Mouse (Mus musculus): ENCODE measurements around the gene Sdhaf2.
"Not testable (repeated sequence)": the region's sequence is repeated elsewhere in the genome, so short reads cannot be mapped to it uniquely, and the experiment has no call there.

The Sdhaf2 gene

GRCm38 (mm10) chr19:10525910-10526309, at the start of gene Sdhaf2:
TSS of gene Sdhaf2 (minus strand) at chr19:10526142.
- no peak for DNase-seq (ENCODE audit: inconsistent age in 2 of 2, low spot score in 1 of 2)

DNA sequence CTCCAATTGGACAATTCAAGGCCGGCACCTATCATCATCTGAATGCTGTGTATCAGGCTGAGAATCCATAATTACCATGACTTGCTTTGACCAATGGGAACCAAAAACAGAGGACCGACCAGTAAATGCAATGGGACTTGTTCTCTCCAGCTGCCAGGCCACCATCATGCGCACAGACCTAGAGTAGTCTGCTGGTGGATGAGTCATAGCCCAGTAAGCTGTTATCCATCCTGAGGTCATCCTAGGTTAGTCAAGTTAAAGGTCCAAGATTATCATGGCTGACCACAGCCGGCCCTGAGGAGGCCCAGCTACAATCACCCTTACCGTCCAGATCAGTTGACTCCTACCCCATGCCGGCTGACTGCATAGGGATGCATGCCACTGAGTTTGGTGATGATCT, 43.7 kb upstream of the Sdhaf2 start:
- no peak for DNase-seq (ENCODE audit: inconsistent age in 2 of 2, low spot score in 1 of 2)

DNA sequence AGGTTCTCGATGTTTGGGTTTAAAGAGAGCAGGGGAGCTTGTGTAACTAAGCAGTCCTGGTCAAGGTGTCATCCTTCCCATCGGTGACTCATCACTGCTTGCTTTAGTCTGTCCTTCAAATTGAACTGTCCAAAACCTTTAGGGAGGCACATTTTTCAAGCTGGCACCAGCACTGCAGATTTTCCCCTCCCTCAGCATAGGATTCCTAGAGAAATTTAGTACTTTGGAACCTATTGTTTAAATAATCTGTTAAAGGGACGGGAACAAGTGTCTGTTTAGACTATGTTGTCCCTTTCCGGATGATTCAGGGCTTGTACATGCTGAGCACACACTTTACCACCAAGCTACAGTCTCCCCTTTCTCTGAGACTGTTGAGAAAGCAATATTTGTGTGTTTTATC, 39.3 kb upstream of the Sdhaf2 start:
- peak; percentile 56 to 85 for DNase-seq (ENCODE audit: inconsistent age in 2 of 2, low spot score in 1 of 2)

GRCm38 (mm10) chr19:10564278-10564677, 38.3 kb upstream of the Sdhaf2 start:
- no peak for DNase-seq (ENCODE audit: inconsistent age in 2 of 2, low spot score in 1 of 2)

GRCm38 (mm10) chr19:10562351-10562750, 36.4 kb upstream of the Sdhaf2 start:
- no peak for DNase-seq (ENCODE audit: inconsistent age in 2 of 2, low spot score in 1 of 2)

DNA sequence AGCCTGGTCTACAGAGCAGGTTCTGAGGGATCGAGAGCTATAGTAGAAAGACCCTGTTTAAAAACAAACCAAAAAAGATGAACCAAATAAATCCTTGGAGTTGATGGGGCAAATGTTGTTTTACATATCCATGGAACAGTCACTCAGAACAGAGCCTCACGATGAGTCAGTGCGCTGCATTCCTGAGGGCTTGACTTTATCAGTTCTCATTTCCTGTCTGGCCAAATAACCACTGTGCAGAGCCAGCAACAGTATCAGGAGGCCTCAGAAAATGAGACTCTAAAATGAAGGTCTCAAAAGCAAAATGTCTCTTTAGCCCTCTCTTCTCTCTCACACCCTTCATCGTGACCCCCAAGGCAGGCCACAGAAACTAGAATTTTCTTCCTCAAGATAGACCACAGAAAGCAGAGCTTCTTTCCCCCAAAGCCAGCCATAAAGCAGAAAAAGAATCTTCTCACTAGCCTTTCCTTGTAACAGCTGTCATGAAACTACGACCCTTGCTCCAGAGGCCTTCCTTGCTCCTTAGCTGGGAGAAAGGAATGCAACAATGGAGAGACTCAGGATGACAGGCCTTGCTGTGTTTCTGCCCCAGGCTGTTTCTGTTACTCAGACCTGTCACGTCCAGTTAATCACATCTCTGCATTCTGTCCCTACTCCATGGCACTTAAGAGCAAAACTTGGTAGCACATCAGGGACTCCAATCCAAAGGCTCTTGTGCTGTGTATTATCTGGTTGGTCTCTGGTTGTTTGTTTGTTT, 35.8 kb upstream of the Sdhaf2 start:
- DNase-seq (ENCODE audit: inconsistent age in 2 of 2, low spot score in 1 of 2): peak; percentile 62 to 81

DNA sequence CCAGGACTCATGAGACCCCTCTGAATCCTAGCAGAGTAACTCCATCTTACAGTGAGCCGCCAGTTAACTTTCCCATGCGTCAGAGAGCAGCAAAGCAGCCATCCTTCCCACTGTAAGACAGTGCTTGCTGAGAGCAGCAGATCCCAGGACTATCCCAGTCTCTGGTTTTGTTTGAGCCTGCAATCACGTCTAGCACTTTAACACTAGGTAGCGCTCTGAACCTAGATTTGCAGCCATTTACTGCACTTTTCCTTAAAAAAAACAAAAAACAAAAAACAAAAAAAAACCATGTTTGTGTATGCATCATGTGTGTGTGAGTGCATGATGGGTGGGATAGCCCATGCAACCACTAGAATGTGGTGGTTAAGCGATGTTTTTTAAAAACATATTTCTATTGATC, 34.2 kb upstream of the Sdhaf2 start:
- peak in 1 of 2 experiments; percentile 68 for DNase-seq (ENCODE audit: inconsistent age in 2 of 2, low spot score in 1 of 2)

DNA sequence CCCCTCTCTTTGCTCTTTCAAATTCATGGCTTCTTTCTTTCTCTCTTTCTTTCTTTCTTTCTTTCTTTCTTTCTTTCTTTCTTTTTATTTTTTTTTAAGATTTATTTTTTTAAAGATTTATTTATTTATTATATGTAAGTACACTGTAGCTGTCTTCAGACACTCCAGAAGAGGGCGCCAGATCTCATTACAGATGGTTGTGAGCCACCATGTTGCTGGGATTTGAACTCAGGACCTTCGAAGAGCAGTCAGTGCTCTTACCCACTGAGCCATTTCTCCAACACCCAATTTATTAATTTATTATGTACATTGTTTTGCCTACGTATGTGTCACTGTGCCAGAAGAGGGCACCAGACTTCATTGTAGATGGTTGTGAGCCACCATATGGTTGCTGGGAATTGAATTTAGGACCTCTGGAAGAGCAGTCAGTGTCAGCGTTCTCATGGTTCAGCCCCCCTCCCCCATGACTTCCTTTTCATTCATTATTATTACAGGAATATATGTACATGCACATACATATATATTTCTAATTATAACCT, 32.0 kb upstream of the Sdhaf2 start:
- not testable (repeated sequence) for DNase-seq (ENCODE audit: inconsistent age in 2 of 2, low spot score in 1 of 2)

GRCm38 (mm10) chr19:10557430-10557829, 31.5 kb upstream of the Sdhaf2 start:
- DNase-seq (ENCODE audit: inconsistent age in 2 of 2, low spot score in 1 of 2): no peak

DNA sequence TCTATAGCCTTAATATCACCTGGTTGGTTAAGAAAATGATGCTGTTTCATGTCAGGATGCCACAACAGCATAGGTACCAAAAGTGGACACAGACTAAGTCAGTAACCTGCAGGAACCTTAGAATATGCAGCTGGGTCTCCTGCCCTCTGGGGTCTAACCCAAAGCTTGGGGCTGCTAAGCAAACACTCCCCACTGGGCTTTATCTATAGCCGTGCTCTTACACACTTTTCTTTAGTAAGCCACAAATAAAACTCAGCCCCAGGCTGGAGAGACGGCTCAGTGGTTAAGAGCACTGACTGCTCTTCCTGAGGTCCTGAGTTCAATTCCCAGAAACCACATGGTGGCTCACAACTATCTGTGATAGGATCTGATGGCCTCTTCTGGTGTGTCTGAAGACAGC, 31.1 kb upstream of the Sdhaf2 start:
- no peak for DNase-seq (ENCODE audit: inconsistent age in 2 of 2, low spot score in 1 of 2)

- peak; percentile 88 to 94 for DNase-seq (ENCODE audit: inconsistent age in 2 of 2, low spot score in 1 of 2)
Observed at GRCm38 (mm10) chr19:10555624-10556510, 29.9 kb upstream of the Sdhaf2 start, which contains the start of gene Tmem216. TSS of gene Tmem216 (minus strand) at chr19:10556238.

DNA sequence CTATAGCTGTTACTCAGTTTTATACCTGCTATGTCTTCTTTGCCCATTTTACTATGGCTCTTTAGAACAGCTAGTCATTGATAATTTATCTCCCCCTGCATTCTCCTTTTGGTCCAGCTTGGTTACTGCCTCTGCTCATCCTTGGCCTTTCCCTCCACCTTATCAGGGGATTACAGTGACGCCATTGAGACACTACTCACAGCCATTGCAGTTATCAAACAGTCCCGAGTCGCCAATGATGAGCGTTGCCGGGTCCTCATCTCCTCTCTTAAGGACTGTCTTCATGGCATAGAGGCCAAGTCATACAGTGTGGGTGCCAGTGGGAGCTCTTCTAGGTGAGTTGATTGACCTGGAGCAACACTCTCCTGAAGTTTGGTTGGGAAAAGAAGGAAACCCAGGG, 13.5 kb upstream of the Sdhaf2 start:
- no peak for DNase-seq (ENCODE audit: inconsistent age in 2 of 2, low spot score in 1 of 2)

DNA sequence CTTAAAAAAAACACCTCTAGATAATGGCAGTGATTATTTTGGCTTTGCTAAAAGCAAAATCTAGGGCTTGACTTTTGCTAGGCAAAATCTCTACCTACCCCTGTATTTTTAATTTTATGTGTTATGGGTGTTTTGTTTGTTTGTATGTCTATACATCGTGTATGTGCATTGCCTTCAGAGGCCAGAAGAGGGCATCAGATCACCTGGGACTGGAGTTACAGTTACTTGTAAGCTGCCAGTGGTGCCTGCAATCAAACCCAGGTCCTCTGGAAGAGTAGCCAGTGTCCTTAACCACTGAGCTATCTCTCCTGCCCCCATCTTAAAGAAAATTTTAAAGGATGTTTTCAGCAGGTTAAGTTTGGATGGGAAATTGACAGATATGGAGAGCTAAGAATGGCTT, 4.1 kb upstream of the Sdhaf2 start:
- no peak for DNase-seq (ENCODE audit: inconsistent age in 2 of 2, low spot score in 1 of 2)

- peak; percentile 92 to 97 for DNase-seq (ENCODE audit: inconsistent age in 2 of 2, low spot score in 1 of 2)
Observed at GRCm38 (mm10) chr19:10525106-10525901, 638 bp downstream of the Sdhaf2 start, which contains the start of gene Cpsf7. TSS of gene Cpsf7 (plus strand) at chr19:10525266.

- no peak for DNase-seq (ENCODE audit: inconsistent age in 2 of 2, low spot score in 1 of 2)
Observed at GRCm38 (mm10) chr19:10524784-10525105, 1.2 kb downstream of the Sdhaf2 start.

GRCm38 (mm10) chr19:10523483-10524080, 2.4 kb downstream of the Sdhaf2 start:
- DNase-seq (ENCODE audit: inconsistent age in 2 of 2, low spot score in 1 of 2): no peak

DNA sequence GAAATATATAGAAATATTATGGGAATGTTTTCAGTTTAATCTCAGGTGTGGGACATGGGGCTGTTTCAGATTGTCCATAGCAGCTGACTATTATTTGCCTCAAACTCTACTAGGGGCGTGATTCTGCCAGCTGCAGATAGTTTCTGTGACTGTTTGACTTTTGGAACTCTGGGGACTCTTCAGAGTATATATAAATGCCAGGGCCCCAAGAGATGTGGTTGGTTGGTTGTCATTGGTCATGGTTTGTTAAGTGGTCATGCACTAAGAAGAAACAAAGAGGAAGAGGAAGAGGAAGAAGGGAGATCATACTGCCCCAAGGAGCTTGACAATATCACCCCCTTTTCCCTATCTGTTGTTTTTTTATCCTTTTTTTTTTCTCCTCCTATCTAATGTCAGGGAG, 4.0 kb downstream of the Sdhaf2 start:
- no peak for DNase-seq (ENCODE audit: inconsistent age in 2 of 2, low spot score in 1 of 2)

DNA sequence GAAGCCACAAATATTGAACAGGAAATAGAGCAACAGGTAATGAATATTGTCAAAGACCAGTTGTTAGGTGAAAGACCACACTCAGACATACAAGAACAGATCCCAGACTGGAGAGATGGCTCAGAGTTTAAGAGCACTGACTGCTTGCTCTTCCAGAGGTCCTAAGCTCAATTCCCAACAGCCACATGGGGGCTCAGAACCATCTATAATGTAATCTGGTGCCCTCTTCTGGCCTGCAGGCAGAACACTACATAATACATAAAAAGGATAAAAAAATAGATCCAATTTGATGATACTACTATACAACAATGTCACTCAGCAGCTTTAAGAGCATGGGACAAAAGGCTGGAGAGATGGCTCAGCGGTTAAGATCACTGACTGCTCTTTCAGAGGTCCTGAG, 5.6 kb downstream of the Sdhaf2 start:
- DNase-seq (ENCODE audit: inconsistent age in 2 of 2, low spot score in 1 of 2): no peak

DNA sequence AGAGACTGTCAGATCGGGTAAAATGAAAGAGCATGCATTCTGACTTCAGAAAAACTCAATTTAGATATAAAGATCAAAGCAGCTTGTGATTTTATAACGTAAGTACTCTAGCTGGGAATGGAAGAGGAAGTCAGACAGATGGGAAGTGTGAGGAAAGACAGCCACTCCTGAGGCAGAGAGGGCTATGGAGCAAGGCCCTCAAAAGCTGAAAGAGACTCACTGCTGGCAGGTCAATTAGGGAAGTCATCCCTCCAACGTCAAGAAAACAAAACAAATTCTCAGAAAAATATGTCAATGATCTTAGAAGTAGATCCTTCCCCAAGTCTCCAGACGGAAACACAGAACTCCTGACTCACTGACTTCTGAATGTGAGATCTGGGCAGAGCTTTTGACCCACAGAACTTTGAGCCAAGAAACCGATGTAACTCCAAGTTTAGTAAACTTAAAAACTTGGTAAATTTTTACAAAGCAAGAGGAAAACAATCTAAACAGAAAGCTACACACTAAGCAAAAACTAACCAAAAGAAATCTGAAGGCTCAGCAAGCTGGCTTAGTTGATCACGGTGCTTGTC, 15.1 kb downstream of the Sdhaf2 start:
- no peak for DNase-seq (ENCODE audit: inconsistent age in 2 of 2, low spot score in 1 of 2)

GRCm38 (mm10) chr19:10502571-10502970, 23.4 kb downstream of the Sdhaf2 start:
- DNase-seq (ENCODE audit: inconsistent age in 2 of 2, low spot score in 1 of 2): peak in 1 of 2 experiments; percentile 72

All from adrenal gland, adult (tissue).